Mouse (Mus musculus): ENCODE measurements around the gene Sla2. TPM values are rescaled to one million over a fixed set of nuclear protein-coding genes. Genes with fewer than 3 reads are reported as not detected.

Sla2 gene
- polyA plus RNA-seq (2012; rRNA removed), result 0.04 and 0.11 TPM in 2 replicates

GRCm38 (mm10) chr2:156887017-156887416 lies at the start of gene Sla2:
TSS of gene Sla2 (minus strand) at chr2:156887192.

GRCm38 (mm10) chr2:156862772-156863486 lies 24.1 kb downstream of the Sla2 start, which contains the start of gene Rab5if:
TSS of gene Rab5if (plus strand) at chr2:156863128.

GRCm38 (mm10) chr2:156857835-156858234 lies 29.2 kb downstream of the Sla2 start, which contains the start of gene 4930518I15Rik:
TSS of gene 4930518I15Rik (minus strand) at chr2:156857946.

GRCm38 (mm10) chr2:156839319-156840191 lies 47.4 kb downstream of the Sla2 start, which contains the start of gene Tgif2:
TSS of gene Tgif2 (plus strand) at chr2:156840007.

Other genes starting within 250 kb of the Sla2 start
- 680 and 914 TPM in 2 replicates for gene Myl9, start 111.8 kb downstream of the Sla2 start, polyA plus RNA-seq (2012; rRNA removed)
- 1.0 and 1.8 TPM in 2 replicates for gene Tgif2, start 47.2 kb downstream of the Sla2 start, polyA plus RNA-seq (2012; rRNA removed)
- gene 4930518I15Rik, start 29.2 kb downstream of the Sla2 start, polyA plus RNA-seq (2012; rRNA removed), result 0.23 TPM in 1 of 2 replicates, not detected in the other
- 48.9 and 114 TPM in 2 replicates for gene Rab5if, start 24.1 kb downstream of the Sla2 start, polyA plus RNA-seq (2012; rRNA removed)
- gene Ndrg3, start 104.9 kb upstream of the Sla2 start, polyA plus RNA-seq (2012; rRNA removed), result 12.9 and 15.8 TPM in 2 replicates
- gene Dsn1, start 120.0 kb upstream of the Sla2 start, polyA plus RNA-seq (2012; rRNA removed), result 0.25 and 0.35 TPM in 2 replicates
- 2.6 and 3.6 TPM in 2 replicates for gene Soga1, start 192.1 kb upstream of the Sla2 start, polyA plus RNA-seq (2012; rRNA removed)
- 0.14 TPM in 1 of 2 replicates, not detected in the other for gene Tldc2, start 199.9 kb upstream of the Sla2 start, polyA plus RNA-seq (2012; rRNA removed)
- 9.4 and 11.1 TPM in 2 replicates for gene Samhd1, start 248.1 kb upstream of the Sla2 start, polyA plus RNA-seq (2012; rRNA removed)